Mouse (Mus musculus) neural tube, embryonic 14.5 days (tissue): ENCODE data around the gene Arntl2. TPM values are rescaled to one million over a fixed set of nuclear protein-coding genes. Genes with fewer than 3 reads are reported as not detected.

ENCODE experiments used
- ATAC-seq: fragments of 200-750 bp; cut with Nextera tagmentation; 2 replicates; pipeline ENCODE4 v1.8.0; 2017; ENCODE audit warnings: low read depth, mild to moderate bottlenecking, moderate TSS enrichment, moderate library complexity
- H3K27ac ChIP-seq: fragments of 300-500 bp; sonication (generic); 2 replicates; pipeline ENCODE4 v1.5.1; 2014; ENCODE audit warnings: low read depth, mild to moderate bottlenecking, control low read depth, low read length, moderate library complexity, mixed read lengths
- H3K27me3 ChIP-seq: fragments of 300-500 bp; sonication (generic); 2 replicates; pipeline ENCODE4 v1.6.1; 2014; ENCODE audit warnings: low read length; ENCODE audit not compliant: control insufficient read depth, insufficient read depth
- H3K36me3 ChIP-seq: fragments of 300-500 bp; sonication (generic); 2 replicates; pipeline ENCODE4 v1.6.1; 2014; ENCODE audit warnings: low read length, mixed read lengths; ENCODE audit not compliant: control insufficient read depth, insufficient read depth
- H3K4me1 ChIP-seq: fragments of 300-500 bp; sonication (generic); 2 replicates; pipeline ENCODE4 v1.6.1; 2014; ENCODE audit warnings: low read length; ENCODE audit not compliant: control insufficient read depth, insufficient read depth
- H3K4me2 ChIP-seq: fragments of 300-500 bp; sonication (generic); 2 replicates; pipeline ENCODE4 v1.6.1; 2014; ENCODE audit warnings: mild to moderate bottlenecking, low read depth, low read length, control low read depth
- H3K4me3 ChIP-seq: fragments of 300-500 bp; sonication (generic); 2 replicates; pipeline ENCODE4 v1.5.1; 2014; ENCODE audit warnings: low read depth, low read length, control low read depth, mixed read lengths
- H3K9ac ChIP-seq: fragments of 300-500 bp; sonication (generic); replicated peaks from 2 replicates; pipeline ENCODE4 v1.6.1; 2014; ENCODE audit warnings: low read depth, mild to moderate bottlenecking, control low read depth, low read length, mixed read lengths
- H3K9me3 ChIP-seq: fragments of 300-500 bp; sonication (generic); 2 replicates; pipeline ENCODE4 v1.6.1; 2016; ENCODE audit warnings: low read length; ENCODE audit not compliant: control insufficient read depth
- WGBS: fragments of 180-500 bp; shearing (Covaris S2); extraction: QIAGEN DNeasy Blood & Tissue Kit; methylation state at CpG from one replicate; pipeline ENCODE4 v1.1.7; 2014; 5-methylcytosine and 5-hydroxymethylcytosine counted together
- polyA plus RNA-seq: library from polyadenylated mRNA; unstranded; fragments of >200 nt; fragmentation: Nextera tagmentation; extraction: Ambion mirVana; gene quantifications from 2 replicates; pipeline ENCODE4 v1.2.1, GENCODE M21; 2014

The Arntl2 gene
- polyA plus RNA-seq, 1 experiment from 2014 or later: 3.7 TPM

GRCm38 (mm10) chr6:146837316-146837715 lies 41.5 kb downstream of the Arntl2 start:
- Histone ChIP-seq H3K27ac (no peak overlapping the region), H3K9me3 (no peaks in the 10 kb centered on the region), H3K9ac (no peak overlapping the region), H3K27me3 (no peaks in the 10 kb centered on the region), H3K36me3 (no peaks in the 10 kb centered on the region), H3K4me1 (no peaks in the 10 kb centered on the region), H3K4me2 (no peak overlapping the region), H3K4me3 (no peak overlapping the region)
- WGBS: 78% methylated on average over 7 of the region's 7 CpGs
- no peak for ATAC-seq

DNA sequence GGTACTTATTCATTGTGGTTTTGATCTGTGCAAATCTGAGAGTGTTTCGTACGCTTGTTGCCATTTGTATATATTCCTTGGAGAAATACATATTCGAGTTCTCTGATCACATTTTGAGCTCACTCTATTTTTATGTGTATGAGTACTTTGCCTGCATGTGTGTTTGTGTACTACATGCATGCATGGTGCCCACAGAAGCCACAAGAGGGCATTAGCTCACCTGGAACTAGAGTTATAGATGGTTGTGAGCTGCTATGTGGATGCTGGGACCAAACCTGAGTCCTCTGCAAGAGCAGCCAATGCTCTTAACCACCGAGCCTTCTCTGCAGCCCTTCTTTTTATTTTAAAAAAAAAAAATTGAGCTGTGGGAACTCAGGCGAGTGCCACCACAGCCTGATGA lies 42.5 kb downstream of the Arntl2 start:
- no peaks in the 10 kb centered on the region for H3K9me3 ChIP-seq
- no peak for ATAC-seq
- H3K9ac ChIP-seq: no peak overlapping the region
- H3K27ac ChIP-seq: no peak overlapping the region
- no peaks in the 10 kb centered on the region for H3K4me1 ChIP-seq
- WGBS: 96% methylated on average over 5 of the region's 5 CpGs
- H3K4me3 ChIP-seq: no peak overlapping the region
- no peaks in the 10 kb centered on the region for H3K36me3 ChIP-seq
- no peak overlapping the region for H3K4me2 ChIP-seq
- H3K27me3 ChIP-seq: no peaks in the 10 kb centered on the region

- Histone ChIP-seq H3K9me3 (no peaks in the 10 kb centered on the region), H3K36me3 (no peaks in the 10 kb centered on the region), H3K4me1 (no peaks in the 10 kb centered on the region), H3K9ac (no peak overlapping the region), H3K4me2 (no peak overlapping the region), H3K27me3 (no peaks in the 10 kb centered on the region), H3K4me3 (no peak overlapping the region), H3K27ac (no peak overlapping the region)
- WGBS: 89% methylated on average over 4 of the region's 4 CpGs
- no peak for ATAC-seq
Measured at GRCm38 (mm10) chr6:146838863-146839262, 43.0 kb downstream of the Arntl2 start.

GRCm38 (mm10) chr6:146844867-146845266 lies 49.0 kb downstream of the Arntl2 start:
- WGBS: 85% methylated on average over 6 of the region's 6 CpGs
- Histone ChIP-seq H3K36me3 (no peaks in the 10 kb centered on the region), H3K27me3 (no peaks in the 10 kb centered on the region), H3K4me2 (no peak overlapping the region), H3K9ac (no peak overlapping the region), H3K4me1 (no peaks in the 10 kb centered on the region), H3K27ac (no peak overlapping the region), H3K9me3 (no peaks in the 10 kb centered on the region), H3K4me3 (no peak overlapping the region)
- ATAC-seq: no peak

- Histone ChIP-seq H3K36me3 (no peaks in the 10 kb centered on the region), H3K9me3 (no peaks in the 10 kb centered on the region), H3K4me1 (no peaks in the 10 kb centered on the region), H3K4me2 (no peak overlapping the region), H3K9ac (no peak overlapping the region), H3K4me3 (no peak overlapping the region), H3K27ac (no peak overlapping the region), H3K27me3 (no peaks in the 10 kb centered on the region)
- 76% methylated on average over 5 of the region's 5 CpGs for WGBS
- no peak for ATAC-seq
Measured at GRCm38 (mm10) chr6:146845347-146845746, 49.5 kb downstream of the Arntl2 start.

DNA sequence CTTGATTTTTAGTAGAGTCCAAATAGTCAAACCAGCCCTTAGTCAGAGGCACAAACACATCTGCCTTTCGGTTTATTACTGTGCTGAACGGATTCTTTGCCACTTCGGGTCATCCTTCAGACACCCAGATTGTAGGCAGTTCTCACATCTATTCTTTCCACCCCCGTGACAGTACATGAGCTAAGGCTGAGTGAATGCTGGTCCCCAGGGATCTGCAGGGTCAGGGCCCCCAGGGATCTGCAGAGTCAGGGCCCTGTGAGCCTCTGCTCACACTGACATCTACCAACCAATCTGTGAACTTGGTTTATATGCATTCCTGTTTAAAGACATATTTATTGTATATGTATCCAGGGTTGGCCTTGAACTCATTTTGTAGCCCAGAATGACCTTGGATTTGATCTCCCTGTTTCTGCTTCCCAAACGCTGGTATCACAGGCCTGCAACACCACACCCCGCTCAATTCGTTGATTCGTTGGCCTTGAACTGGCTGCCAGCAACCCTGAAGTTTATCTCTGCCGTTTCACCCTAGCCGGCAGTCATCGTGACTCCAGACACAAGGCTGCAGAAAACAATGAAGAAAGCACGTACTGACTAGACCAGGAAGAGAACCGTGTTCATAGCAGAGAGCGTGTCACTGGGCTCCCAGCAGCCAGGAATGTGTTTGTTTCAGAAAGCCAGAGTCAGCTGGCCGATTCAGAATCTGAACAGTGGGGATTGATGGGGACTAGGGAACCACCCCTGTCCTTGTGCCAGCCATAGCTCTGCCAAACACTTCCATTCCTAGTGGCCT lies 50.3 kb downstream of the Arntl2 start:
- no peak overlapping the region for H3K27ac ChIP-seq
- H3K9me3 ChIP-seq: no peaks in the 10 kb centered on the region
- H3K27me3 ChIP-seq: no peaks in the 10 kb centered on the region
- no peak overlapping the region for H3K9ac ChIP-seq
- H3K4me3 ChIP-seq: no peak overlapping the region
- H3K4me1 ChIP-seq: no peaks in the 10 kb centered on the region
- H3K36me3 ChIP-seq: no peaks in the 10 kb centered on the region
- ATAC-seq: peak; percentile 61; the same call in 1 of the 2 replicates
- 72% methylated on average over 15 of the region's 15 CpGs for WGBS
- no peak overlapping the region for H3K4me2 ChIP-seq

- no peak overlapping the region for H3K4me2 ChIP-seq
Measured at GRCm38 (mm10) chr6:146847402-146847801, 51.5 kb downstream of the Arntl2 start.

DNA sequence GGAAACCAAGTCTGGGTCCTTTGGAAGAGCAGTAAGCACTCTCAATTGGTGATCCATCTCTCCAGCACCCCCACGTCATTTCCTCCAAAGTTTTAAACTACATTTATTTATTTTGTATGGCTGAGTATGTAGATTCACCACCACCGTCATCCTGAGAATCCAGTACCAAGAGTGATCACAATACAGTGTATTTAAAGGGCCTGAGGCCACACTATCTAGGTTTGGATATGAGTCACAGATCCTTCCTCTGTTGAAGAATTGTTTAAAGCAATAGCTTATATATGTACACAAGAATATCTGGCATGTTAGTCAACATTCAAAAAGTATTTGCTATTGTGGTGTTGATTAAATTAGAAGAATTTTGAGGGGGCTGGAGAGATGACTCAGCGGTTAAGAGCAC lies 52.4 kb downstream of the Arntl2 start:
- no peak overlapping the region for H3K9ac ChIP-seq
- H3K36me3 ChIP-seq: no peaks in the 10 kb centered on the region
- H3K9me3 ChIP-seq: no peaks in the 10 kb centered on the region
- no peaks in the 10 kb centered on the region for H3K27me3 ChIP-seq
- no peak overlapping the region for H3K4me2 ChIP-seq
- no peak for ATAC-seq
- H3K27ac ChIP-seq: no peak overlapping the region
- WGBS: 84% methylated on average over 3 of the region's 3 CpGs
- no peaks in the 10 kb centered on the region for H3K4me1 ChIP-seq
- no peak overlapping the region for H3K4me3 ChIP-seq

More at GRCm38 (mm10) chr6:146847402-146847801, 51.5 kb downstream of the Arntl2 start:
- Histone ChIP-seq H3K27me3 (no peaks in the 10 kb centered on the region), H3K27ac (no peak overlapping the region), H3K9me3 (no peaks in the 10 kb centered on the region), H3K4me1 (no peaks in the 10 kb centered on the region), H3K9ac (no peak overlapping the region), H3K4me3 (no peak overlapping the region), H3K36me3 (no peaks in the 10 kb centered on the region)
- ATAC-seq: no peak
- 70% methylated on average over 3 of the region's 3 CpGs for WGBS

GRCm38 (mm10) chr6:146850050-146850449 lies 54.2 kb downstream of the Arntl2 start, which contains the start of gene Smco2:
TSS of gene Smco2 (plus strand) at chr6:146850104.
- Histone ChIP-seq H3K36me3 (no peaks in the 10 kb centered on the region), H3K4me2 (no peak within 1 kb of the TSS), H3K27me3 (no peaks in the 10 kb centered on the region), H3K9ac (no peak within 1 kb of the TSS), H3K4me1 (no peaks in the 10 kb centered on the region), H3K9me3 (no peaks in the 10 kb centered on the region), H3K27ac (no peak within 1 kb of the TSS), H3K4me3 (no peak within 1 kb of the TSS)
- 68% methylated on average over 4 of the region's 4 CpGs for WGBS
- ATAC-seq: no peak
